Mouse (Mus musculus) small intestine, adult 2 months (tissue): ENCODE measurements around the gene Rccd1.

Experiments used
- CTCF ChIP-seq: fragments of 200-500 bp; IDR thresholded peaks from 2 replicates; pipeline ENCODE4 v1.5.1; 2012; ENCODE audit warnings: low read depth, mild to moderate bottlenecking, control low read depth, inconsistent platforms, low read length, moderate library complexity, mixed read lengths; ENCODE audit not compliant: insufficient replicate concordance, insufficient read length; ENCODE audit errors: extremely low read depth
- POLR2A ChIP-seq: fragments of 200-500 bp; IDR thresholded peaks from 2 replicates; pipeline ENCODE4 v1.6.1; 2012; ENCODE audit warnings: low read depth, mild to moderate bottlenecking, control low read depth, inconsistent platforms, low read length, moderate library complexity

DNA sequence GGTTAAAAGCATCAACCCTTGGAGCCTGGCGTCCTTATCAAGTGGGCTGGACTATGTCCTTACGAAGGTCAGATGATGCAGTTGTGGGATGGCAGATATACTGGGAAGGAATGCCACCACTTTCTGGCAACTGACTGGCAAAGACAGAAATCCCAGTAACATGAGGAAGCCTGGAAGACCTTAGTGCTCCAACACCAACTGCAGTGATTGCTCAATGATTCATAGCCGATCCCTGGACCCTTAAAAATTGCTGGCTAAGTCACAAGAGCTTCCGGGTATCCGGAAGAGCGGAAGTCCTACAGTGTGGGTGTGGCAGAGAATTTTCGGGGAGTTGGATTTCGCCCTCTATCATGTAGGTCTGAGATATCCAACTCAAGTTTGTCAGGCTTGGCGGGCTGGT, 21.9 kb upstream of the Rccd1 start:
- no peak for TF ChIP-seq POLR2A
- no peak for TF ChIP-seq CTCF
